Mouse (Mus musculus) cerebellum, adult 11-12 months (tissue): Measurements from ENCODE around the gene Tmem30c.
A peak's percentile ranks its signal among the peaks of the same experiment; 100 is the strongest.
"Not testable (repeated sequence)": the region's sequence is repeated elsewhere in the genome, so short reads cannot be mapped to it uniquely, and the experiment has no call there.

ENCODE experiments used
- DNase-seq: peaks from one replicate; pipeline ENCODE4 v3.0.0; 2022

Gene Tmem30c

GRCm38 (mm10) chr16:57295216-57295934 is 2.7 kb upstream of the Tmem30c start:
- no peak for DNase-seq

GRCm38 (mm10) chr16:57292296-57292695 is 369 bp downstream of the Tmem30c start:
- no peak for DNase-seq

- DNase-seq, result no peak
These were observed 969 bp downstream of the Tmem30c start for GRCm38 (mm10) chr16:57291696-57292095.

GRCm38 (mm10) chr16:57281417-57281816 is 11.2 kb downstream of the Tmem30c start:
- DNase-seq, result no peak

- peak; percentile 39 for DNase-seq
These were observed 12.1 kb downstream of the Tmem30c start for GRCm38 (mm10) chr16:57280221-57281217.

- no peak for DNase-seq
These were observed 13.6 kb downstream of the Tmem30c start for GRCm38 (mm10) chr16:57278976-57279626.

- DNase-seq, result no peak
These were observed 22.9 kb downstream of the Tmem30c start for GRCm38 (mm10) chr16:57269751-57270150.

- no peak for DNase-seq
These were observed 24.4 kb downstream of the Tmem30c start for GRCm38 (mm10) chr16:57268058-57268841.

- DNase-seq, result no peak
These were observed 25.6 kb downstream of the Tmem30c start for GRCm38 (mm10) chr16:57267068-57267467.

GRCm38 (mm10) chr16:57260152-57260551 is 32.5 kb downstream of the Tmem30c start:
- DNase-seq, result no peak

GRCm38 (mm10) chr16:57259356-57260083 is 33.1 kb downstream of the Tmem30c start:
- no peak for DNase-seq

GRCm38 (mm10) chr16:57251589-57252421 is 40.9 kb downstream of the Tmem30c start:
- DNase-seq, result no peak

GRCm38 (mm10) chr16:57250991-57251390 is 41.7 kb downstream of the Tmem30c start:
- DNase-seq, result no peak

- DNase-seq, result no peak
These were observed 45.2 kb downstream of the Tmem30c start for GRCm38 (mm10) chr16:57247464-57247863.

- DNase-seq, result no peak
These were observed 46.1 kb downstream of the Tmem30c start for GRCm38 (mm10) chr16:57246596-57246995.

- peak; percentile 34 for DNase-seq
These were observed 48.8 kb downstream of the Tmem30c start for GRCm38 (mm10) chr16:57243858-57244248.

- no peak for DNase-seq
These were observed 49.3 kb downstream of the Tmem30c start for GRCm38 (mm10) chr16:57243205-57243857.

GRCm38 (mm10) chr16:57242857-57243204 is 49.8 kb downstream of the Tmem30c start:
- DNase-seq, result no peak

- no peak for DNase-seq
These were observed 56.7 kb downstream of the Tmem30c start for GRCm38 (mm10) chr16:57235871-57236510.

- DNase-seq, result not testable (repeated sequence)
These were observed 60.7 kb downstream of the Tmem30c start for GRCm38 (mm10) chr16:57231937-57232310.
